Mouse (Mus musculus) lung, postnatal 0 days (tissue): ENCODE results near the gene St6galnac4. TPM values are rescaled to one million over a fixed set of nuclear protein-coding genes. Genes with fewer than 3 reads are reported as not detected.

Experiments
- ATAC-seq: fragments of 200-750 bp; cut with Nextera tagmentation; 2 replicates; pipeline ENCODE4 v1.8.0; 2017; ENCODE audit warnings: moderate library complexity
- DNase-seq: peaks from one replicate; pipeline ENCODE4 v3.0.0-alpha.2; 2016; ENCODE audit warnings: low spot score
- H3K27ac ChIP-seq: fragments of 300-500 bp; sonication (generic); 2 replicates; pipeline ENCODE4 v1.5.1; 2014; ENCODE audit warnings: antibody characterized with exemption, mild to moderate bottlenecking, low read length, mixed read lengths
- H3K27me3 ChIP-seq: fragments of 300-500 bp; sonication (generic); replicated peaks from 2 replicates; pipeline ENCODE4 v1.6.1; 2014; ENCODE audit warnings: low read length, mixed read lengths; ENCODE audit not compliant: insufficient read depth
- H3K36me3 ChIP-seq: fragments of 300-500 bp; sonication (generic); 2 replicates; pipeline ENCODE4 v1.6.1; 2014; ENCODE audit warnings: low read length, mixed read lengths; ENCODE audit not compliant: insufficient read depth
- H3K4me1 ChIP-seq: fragments of 300-500 bp; sonication (generic); 2 replicates; pipeline ENCODE4 v1.6.1; 2014; ENCODE audit warnings: antibody characterized with exemption, low read depth, low read length, mixed read lengths; ENCODE audit not compliant: insufficient read depth
- H3K4me2 ChIP-seq: fragments of 300-500 bp; sonication (generic); replicated peaks from 2 replicates; pipeline ENCODE4 v1.6.1; 2014; ENCODE audit warnings: low read depth, mild to moderate bottlenecking, low read length, moderate library complexity, mixed read lengths
- H3K4me3 ChIP-seq: fragments of 300-500 bp; sonication (generic); 2 replicates; pipeline ENCODE4 v1.5.1; 2014; ENCODE audit warnings: low read depth, low read length
- H3K9ac ChIP-seq: fragments of 300-500 bp; sonication (generic); replicated peaks from 2 replicates; pipeline ENCODE4 v1.6.1; 2014; ENCODE audit warnings: low read depth, mild to moderate bottlenecking
- H3K9me3 ChIP-seq: fragments of 300-500 bp; sonication (generic); 2 replicates; pipeline ENCODE4 v1.6.1; 2016; ENCODE audit warnings: low read length, mixed read lengths
- CTCF ChIP-seq: IDR thresholded peaks from 2 replicates; pipeline ENCODE4 v1.5.1; 2016; ENCODE audit warnings: antibody characterized with exemption, mild to moderate bottlenecking
- EP300 ChIP-seq: IDR thresholded peaks from 2 replicates; pipeline ENCODE4 v1.6.1; 2016; ENCODE audit warnings: antibody characterized with exemption, mild to moderate bottlenecking, control low read depth
- WGBS: fragments of 180-500 bp; shearing (Covaris S2); extraction: QIAGEN DNeasy Blood & Tissue Kit; methylation state at CpG from one replicate; pipeline ENCODE4 v1.1.7; 2014; 5-methylcytosine and 5-hydroxymethylcytosine counted together
- polyA plus RNA-seq: library from polyadenylated mRNA; unstranded; fragments of >200 nt; fragmentation: Nextera tagmentation; extraction: Ambion mirVana; gene quantifications from 2 replicates; pipeline ENCODE4 v1.2.1, GENCODE M21; 2015

Gene St6galnac4
- polyA plus RNA-seq, 1 experiment from 2014 or later = 38.9 TPM

GRCm38 (mm10) chr2:32618051-32618450 lies 31.2 kb downstream of the St6galnac4 start:
- Histone ChIP-seq H3K4me1 (peaks cover 18% of the 10 kb centered on the region), H3K4me2 (no peak overlapping the region), H3K36me3 (peaks cover 11% of the 10 kb centered on the region; the same call in 1 of the 2 replicates), H3K9ac (no peak overlapping the region), H3K27ac (no peak overlapping the region), H3K27me3 (no peaks in the 10 kb centered on the region), H3K4me3 (no peak overlapping the region), H3K9me3 (no peaks in the 10 kb centered on the region)
- 73% methylated on average over 9 of the region's 9 CpGs for WGBS
- DNase-seq = no peak
- TF ChIP-seq EP300 (no peak), CTCF (no peak)
- ATAC-seq = no peak

- ATAC-seq = peak; percentile 82
- TF ChIP-seq CTCF = no peak
- peak; percentile 46; the same call in 1 of the 2 replicates for TF ChIP-seq EP300
- Histone ChIP-seq H3K4me1 (peaks cover 26% of the 10 kb centered on the region), H3K4me3 (no peak overlapping the region), H3K27me3 (no peaks in the 10 kb centered on the region), H3K9me3 (no peaks in the 10 kb centered on the region), H3K9ac (no peak overlapping the region), H3K36me3 (peaks cover 6% of the 10 kb centered on the region; the same call in 1 of the 2 replicates), H3K4me2 (no peak overlapping the region), H3K27ac (peak overlapping the region; percentile 74)
- WGBS = 10% methylated on average over 4 of the region's 4 CpGs
- DNase-seq = peak; percentile 82
These were observed 34.0 kb downstream of the St6galnac4 start for GRCm38 (mm10) chr2:32620682-32621516.

GRCm38 (mm10) chr2:32621517-32621859 lies 34.6 kb downstream of the St6galnac4 start, which contains the start of gene Ak1:
Gene Ak1 (plus strand): TSS chr2:32621758.
- DNase-seq (no peak), ATAC-seq (peak; percentile 17)
- H3K9ac ChIP-seq = no peak within 1 kb of the TSS
- H3K4me3 ChIP-seq = no peak within 1 kb of the TSS
- H3K4me1 ChIP-seq = peaks cover 27% of the 10 kb centered on the region
- TF ChIP-seq EP300 (no peak), CTCF (no peak)
- H3K27me3 ChIP-seq = no peaks in the 10 kb centered on the region
- peak within 1 kb of the TSS; percentile 74 for H3K27ac ChIP-seq
- H3K36me3 ChIP-seq = peaks cover 6% of the 10 kb centered on the region; the same call in 1 of the 2 replicates
- H3K4me2 ChIP-seq = no peak within 1 kb of the TSS
- no peaks in the 10 kb centered on the region for H3K9me3 ChIP-seq
- WGBS = 8% methylated on average over 7 of the region's 7 CpGs

- no peak for ATAC-seq
- Histone ChIP-seq H3K4me3 (no peak overlapping the region), H3K27ac (0 out of 2 replicates have a peak overlapping the region, but pooled peaks have one; percentile 74), H3K9me3 (no peaks in the 10 kb centered on the region), H3K27me3 (no peaks in the 10 kb centered on the region), H3K9ac (no peak overlapping the region), H3K4me1 (peaks cover 34% of the 10 kb centered on the region), H3K4me2 (no peak overlapping the region), H3K36me3 (no peaks in the 10 kb centered on the region)
- WGBS = 56% methylated on average over 5 of the region's 5 CpGs
- peak; percentile 28 for DNase-seq
- TF ChIP-seq CTCF = no peak
These were observed 37.3 kb downstream of the St6galnac4 start for GRCm38 (mm10) chr2:32624111-32624748.

GRCm38 (mm10) chr2:32625212-32625872 lies 38.4 kb downstream of the St6galnac4 start:
- Histone ChIP-seq H3K4me3 (no peak overlapping the region), H3K9me3 (no peaks in the 10 kb centered on the region), H3K36me3 (no peaks in the 10 kb centered on the region), H3K27me3 (no peaks in the 10 kb centered on the region), H3K4me1 (peaks cover 32% of the 10 kb centered on the region), H3K27ac (peak overlapping the region; percentile 74), H3K4me2 (peak overlapping the region; percentile 40), H3K9ac (no peak overlapping the region)
- DNase-seq (peak; percentile 83), ATAC-seq (peak; percentile 21)
- no peak; the same call in 1 of the 2 replicates for TF ChIP-seq CTCF
- TF ChIP-seq EP300 = no peak
- 2% methylated on average over 13 of the region's 13 CpGs for WGBS
